ENCODE assay signal across 25 mouse cellular contexts in genomic region chr5:92291652-92292414, GRCm38 (mm10). TPM values are rescaled to one million over a fixed set of nuclear protein-coding genes. Genes with fewer than 3 reads are reported as not detected.
DNase-seq lines count a peak whose midpoint lies in the region; ATAC-seq and TF ChIP-seq lines count a peak whose summit lies in the region.
"Had no signal": no experiment of that assay in that cellular context is flagged by ENCODE, and none has a peak within 500 bp of the region (broad histone marks: within the 10 kb centered on the region; RNA-seq: fewer than 3 reads in every experiment).

No protein-coding gene starts in this region.

- no peaks in the 10 kb centered on the region for H3K9me3 ChIP-seq in kidney, embryonic 16.5 days (ENCODE audit: low read length)
- no peaks in the 10 kb centered on the region for H3K9me3 ChIP-seq in liver, postnatal 0 days (ENCODE audit: low read length)
- H3K9me3 ChIP-seq in liver, embryonic 12.5 days (replicated peaks), result no peaks in the 10 kb centered on the region
- H3K9me3 ChIP-seq: embryonic facial prominence, embryonic 10.5 days; forebrain, embryonic 15.5 days; heart, embryonic 12.5 days; limb, embryonic 10.5 days; lung, embryonic 15.5 days had no signal

- no peak overlapping the region for H3K9ac ChIP-seq in kidney, embryonic 16.5 days (replicated peaks; ENCODE audit: low read length)
- H3K9ac ChIP-seq in liver, postnatal 0 days (replicated peaks), result no peak overlapping the region
- no peak overlapping the region for H3K9ac ChIP-seq in liver, embryonic 12.5 days
- H3K9ac ChIP-seq: forebrain, embryonic 15.5 days; heart, embryonic 12.5 days; lung, embryonic 15.5 days had no signal

- no peak overlapping the region for H3K27ac ChIP-seq in kidney, adult 2 months (ENCODE audit: insufficient read depth, low read depth, low read length)
- H3K27ac ChIP-seq in kidney, embryonic 16.5 days (ENCODE audit: low read length), result no peak overlapping the region
- no peak overlapping the region for H3K27ac ChIP-seq in liver, postnatal 0 days (ENCODE audit: low read depth)
- no peak overlapping the region for H3K27ac ChIP-seq in liver, embryonic 12.5 days
- peak overlapping the region; percentile 98 for H3K27ac ChIP-seq in small intestine, adult 2 months (ENCODE audit: insufficient read depth, low read depth, low read length)
- H3K27ac ChIP-seq: embryonic facial prominence, embryonic 10.5 days; forebrain, embryonic 15.5 days; limb, embryonic 10.5 days; lung, embryonic 15.5 days; macrophage had no signal

- H3K27me3 ChIP-seq in kidney, adult 2 months (replicated peaks; ENCODE audit: control insufficient read depth, insufficient read depth, low read length), result no peaks in the 10 kb centered on the region
- no peaks in the 10 kb centered on the region for H3K27me3 ChIP-seq in kidney, embryonic 16.5 days (ENCODE audit: insufficient read depth, low read length)
- no peaks in the 10 kb centered on the region for H3K27me3 ChIP-seq in liver, postnatal 0 days (ENCODE audit: insufficient read depth, low read length)
- H3K27me3 ChIP-seq in liver, embryonic 12.5 days (replicated peaks), result no peaks in the 10 kb centered on the region
- no peaks in the 10 kb centered on the region for H3K27me3 ChIP-seq in small intestine, adult 2 months (ENCODE audit: control insufficient read depth, insufficient read depth, low read length)
- H3K27me3 ChIP-seq: forebrain, embryonic 15.5 days; heart, embryonic 12.5 days; lung, embryonic 15.5 days had no signal

- H3K4me1 ChIP-seq in kidney, adult 2 months (ENCODE audit: control insufficient read depth, insufficient read depth, low read length), result 0 out of 2 replicates have a peak, but pooled peaks cover 5% of the 10 kb centered on the region
- H3K4me1 ChIP-seq in kidney, embryonic 16.5 days (ENCODE audit: insufficient read depth, low read length), result no peaks in the 10 kb centered on the region
- no peaks in the 10 kb centered on the region for H3K4me1 ChIP-seq in liver, postnatal 0 days (ENCODE audit: insufficient read depth)
- 0 out of 2 replicates have a peak, but pooled peaks cover 8% of the 10 kb centered on the region for H3K4me1 ChIP-seq in liver, embryonic 12.5 days
- H3K4me1 ChIP-seq in small intestine, adult 2 months (ENCODE audit: control insufficient read depth, insufficient read depth, insufficient read length, low read length), result peaks cover 31% of the 10 kb centered on the region; the same call in 1 of the 2 replicates
- H3K4me1 ChIP-seq: embryonic facial prominence, embryonic 10.5 days; forebrain, embryonic 15.5 days; heart, embryonic 12.5 days; limb, embryonic 10.5 days; lung, embryonic 15.5 days had no signal

- H3K4me2 ChIP-seq in kidney, embryonic 16.5 days (replicated peaks; ENCODE audit: low read depth, low read length), result no peak overlapping the region
- H3K4me2 ChIP-seq in liver, postnatal 0 days (ENCODE audit: low read depth, low read length), result no peak overlapping the region
- no peak overlapping the region for H3K4me2 ChIP-seq in liver, embryonic 12.5 days
- H3K4me2 ChIP-seq: forebrain, embryonic 15.5 days; heart, embryonic 12.5 days; lung, embryonic 15.5 days; midbrain, embryonic 11.5 days had no signal

- H3K36me3 ChIP-seq in kidney, adult 2 months (ENCODE audit: control insufficient read depth, insufficient read depth, low read length), result no peaks in the 10 kb centered on the region
- H3K36me3 ChIP-seq in kidney, embryonic 16.5 days (ENCODE audit: insufficient read depth, low read length), result peaks cover 78% of the 10 kb centered on the region
- peaks cover 65% of the 10 kb centered on the region for H3K36me3 ChIP-seq in liver, postnatal 0 days (replicated peaks; ENCODE audit: insufficient read depth, low read length)
- H3K36me3 ChIP-seq in liver, embryonic 12.5 days, result peaks cover 98% of the 10 kb centered on the region
- H3K36me3 ChIP-seq in small intestine, adult 2 months (ENCODE audit: control insufficient read depth, insufficient read depth, low read length), result peaks cover 37% of the 10 kb centered on the region

- DNase-seq in kidney, adult 2 months, result peak; percentile 58
- no peak for DNase-seq in liver, postnatal 0 days
- DNase-seq in cerebellum, postnatal 10 days, result no peak
- no peak for DNase-seq in thymus, postnatal 14 days
- no peak for DNase-seq in adrenal gland, postnatal 4 days (ENCODE audit: low spot score in 2 of 2)
- DNase-seq: adrenal gland, postnatal 25 days; cerebellum, adult 9-10 months; gastrocnemius, postnatal 10 days; heart, postnatal 10 days had no signal

- no peak overlapping the region for H3K4me3 ChIP-seq in kidney, adult 2 months (ENCODE audit: insufficient read depth, low read depth, low read length)
- no peak overlapping the region for H3K4me3 ChIP-seq in kidney, embryonic 16.5 days (ENCODE audit: low read length)
- H3K4me3 ChIP-seq in liver, postnatal 0 days (ENCODE audit: low read depth, low read length), result no peak overlapping the region
- H3K4me3 ChIP-seq in liver, embryonic 12.5 days, result no peak overlapping the region
- H3K4me3 ChIP-seq in small intestine, adult 2 months (ENCODE audit: low read depth, low read length), result peak overlapping the region; percentile 1; the same call in 1 of the 2 replicates
- H3K4me3 ChIP-seq: embryonic facial prominence, embryonic 10.5 days; forebrain, embryonic 15.5 days; heart, embryonic 12.5 days; limb, embryonic 10.5 days; lung, embryonic 15.5 days had no signal

- no peak for TF ChIP-seq CTCF in kidney, adult 2 months (conservative IDR thresholded peaks at IDR 0.05; ENCODE audit: insufficient read depth, insufficient read length, low read depth, low read length)
- no peak for TF ChIP-seq CTCF in liver, postnatal 0 days (IDR thresholded peaks at IDR 0.05; ENCODE audit: low read depth)
- no peak for TF ChIP-seq CTCF in small intestine, adult 2 months (IDR thresholded peaks at IDR 0.05; ENCODE audit: extremely low read depth, insufficient read length, insufficient replicate concordance, low read depth, low read length)

- 66% methylated on average over 6 of the region's 6 CpGs for WGBS in kidney, adult 2 months
- 87% methylated on average over 6 of the region's 6 CpGs for WGBS in kidney, embryonic 16.5 days
- WGBS in liver, postnatal 0 days (ENCODE audit: insufficient replicate concordance), result 74% methylated on average over 6 of the region's 6 CpGs
- WGBS in liver, embryonic 12.5 days (ENCODE audit: insufficient replicate concordance), result 74% methylated on average over 6 of the region's 6 CpGs
- 33% methylated on average over 6 of the region's 6 CpGs for WGBS in small intestine, adult 2 months

- no peak for ATAC-seq in kidney, embryonic 16.5 days (ENCODE audit: low FRiP score, low TSS enrichment)
- peak; percentile 27; the same call in 1 of the 2 replicates for ATAC-seq in liver, postnatal 0 days
- no peak for ATAC-seq in liver, embryonic 12.5 days
- ATAC-seq: forebrain, embryonic 15.5 days had no signal

- no peak for TF ChIP-seq POLR2A in kidney, adult 2 months (IDR thresholded peaks at IDR 0.05; ENCODE audit: low read depth, low read length)
- no peak for TF ChIP-seq POLR2A in small intestine, adult 2 months (IDR thresholded peaks at IDR 0.05; ENCODE audit: low read depth, low read length)

- TF ChIP-seq EP300 in liver, postnatal 0 days (IDR thresholded peaks at IDR 0.05; ENCODE audit: low read depth), result no peak

RNA-seq across cellular contexts. Expression of gene Naaa, which starts 13.9 kb away (rescaled TPM):
- 21.8 and 26.7 TPM in 2 replicates for polyA plus RNA-seq in kidney, adult 2 months (2012; rRNA removed)
- polyA plus RNA-seq in kidney, embryonic 16.5 days (2015; fragmentation: Nextera tagmentation; extraction: Ambion mirVana), result 24.2 and 24.3 TPM in 2 replicates
- 6.1 and 7.5 TPM in 2 replicates for polyA plus RNA-seq in liver, postnatal 0 days (2015; fragmentation: Nextera tagmentation; extraction: Ambion mirVana)
- 3.0 TPM in 2 replicates for polyA plus RNA-seq in liver, embryonic 12.5 days (2016; fragmentation: Nextera tagmentation; extraction: Ambion mirVana)
- 28.9 and 59.9 TPM in 2 replicates for polyA plus RNA-seq in small intestine, adult 2 months (2012; rRNA removed)
- 10 to 100 TPM; 23.3 to 24.8 TPM for total RNA-seq in adrenal gland, postnatal 4 days (2021)

RNA-seq across cellular contexts. Expression of gene Sdad1, which starts 18.4 kb away (rescaled TPM):
- 6.1 and 7.0 TPM in 2 replicates for polyA plus RNA-seq in kidney, adult 2 months (2012; rRNA removed)
- 39.2 and 42.6 TPM in 2 replicates for polyA plus RNA-seq in kidney, embryonic 16.5 days (2015; fragmentation: Nextera tagmentation; extraction: Ambion mirVana)
- polyA plus RNA-seq in liver, postnatal 0 days (2015; fragmentation: Nextera tagmentation; extraction: Ambion mirVana), result 13.1 and 13.4 TPM in 2 replicates
- polyA plus RNA-seq in liver, embryonic 12.5 days (2016; fragmentation: Nextera tagmentation; extraction: Ambion mirVana), result 35.1 and 36.3 TPM in 2 replicates
- polyA plus RNA-seq in small intestine, adult 2 months (2012; rRNA removed), result 2.4 and 4.2 TPM in 2 replicates
- total RNA-seq in adrenal gland, postnatal 4 days (2021), result 10 to 100 TPM; 51.9 to 54.0 TPM

RNA-seq across cellular contexts. Expression of gene Ppef2, which starts 35.8 kb away (rescaled TPM):
- polyA plus RNA-seq in kidney, adult 2 months (2012; rRNA removed), result 0.45 TPM in 2 replicates
- polyA plus RNA-seq in kidney, embryonic 16.5 days (2015; fragmentation: Nextera tagmentation; extraction: Ambion mirVana), result 0.10 and 0.37 TPM in 2 replicates
- 0.15 TPM in 1 of 2 replicates, not detected in the other for polyA plus RNA-seq in liver, postnatal 0 days (2015; fragmentation: Nextera tagmentation; extraction: Ambion mirVana)
- not detected in 2 replicates for polyA plus RNA-seq in liver, embryonic 12.5 days (2016; fragmentation: Nextera tagmentation; extraction: Ambion mirVana)
- polyA plus RNA-seq in small intestine, adult 2 months (2012; rRNA removed), result 0.36 and 1.4 TPM in 2 replicates
- total RNA-seq in adrenal gland, postnatal 4 days (2021), result under 1 TPM in 1 of 2 experiments, not detected in 1; 0.22 TPM
- total RNA-seq: gastrocnemius, postnatal 10 days; heart, postnatal 10 days; liver, adult 2 months had no signal
- polyA plus RNA-seq: heart, embryonic 12.5 days; hindbrain, embryonic 11.5 days; macrophage; midbrain, embryonic 11.5 days had no signal

RNA-seq across cellular contexts. Expression of gene Cxcl9, which starts 36.0 kb away (rescaled TPM):
- 8.2 and 14.6 TPM in 2 replicates for polyA plus RNA-seq in kidney, adult 2 months (2012; rRNA removed)
- polyA plus RNA-seq in kidney, embryonic 16.5 days (2015; fragmentation: Nextera tagmentation; extraction: Ambion mirVana), result not detected in 2 replicates
- 0.20 and 0.35 TPM in 2 replicates for polyA plus RNA-seq in liver, postnatal 0 days (2015; fragmentation: Nextera tagmentation; extraction: Ambion mirVana)
- not detected in 2 replicates for polyA plus RNA-seq in liver, embryonic 12.5 days (2016; fragmentation: Nextera tagmentation; extraction: Ambion mirVana)
- 1.8 and 7.9 TPM in 2 replicates for polyA plus RNA-seq in small intestine, adult 2 months (2012; rRNA removed)
- total RNA-seq in adrenal gland, postnatal 4 days (2021), result 1 to 10 TPM in 1 of 2 experiments, under 1 TPM in 1; 0.20 to 1.1 TPM
- total RNA-seq: layer of hippocampus, postnatal 10 days; midbrain, postnatal 0 days had no signal
- polyA plus RNA-seq: cortical plate, adult 2 months; embryonic facial prominence, embryonic 10.5 days; forebrain, embryonic 15.5 days; heart, embryonic 12.5 days; hindbrain, embryonic 11.5 days; limb, embryonic 10.5 days; lung, embryonic 15.5 days; midbrain, embryonic 11.5 days; midbrain, postnatal 0 days; neural tube, embryonic 14.5 days had no signal

RNA-seq across cellular contexts. Expression of gene Art3, which starts 39.8 kb away (rescaled TPM):
- 7.1 and 8.8 TPM in 2 replicates for polyA plus RNA-seq in kidney, adult 2 months (2012; rRNA removed)
- polyA plus RNA-seq in kidney, embryonic 16.5 days (2015; fragmentation: Nextera tagmentation; extraction: Ambion mirVana), result 2.6 and 3.5 TPM in 2 replicates
- 2.3 and 4.0 TPM in 2 replicates for polyA plus RNA-seq in liver, postnatal 0 days (2015; fragmentation: Nextera tagmentation; extraction: Ambion mirVana)
- polyA plus RNA-seq in liver, embryonic 12.5 days (2016; fragmentation: Nextera tagmentation; extraction: Ambion mirVana), result 0.78 and 1.0 TPM in 2 replicates
- 1.1 and 1.9 TPM in 2 replicates for polyA plus RNA-seq in small intestine, adult 2 months (2012; rRNA removed)
- total RNA-seq in adrenal gland, postnatal 4 days (2021), result 10 to 100 TPM; 42.5 to 70.3 TPM
- polyA plus RNA-seq: macrophage had no signal
